Mouse (Mus musculus) kidney, adult 18-20 months (tissue): ENCODE results near the gene Pprc1.

Experiments
- DNase-seq: peaks from one replicate; pipeline ENCODE4 v3.0.0; 2021

Gene Pprc1

GRCm38 (mm10) chr19:46044271-46044992 is at the start of gene Pprc1:
TSS of gene Pprc1 (plus strand) at chr19:46044886.
- DNase-seq, result peak; percentile 48

DNA sequence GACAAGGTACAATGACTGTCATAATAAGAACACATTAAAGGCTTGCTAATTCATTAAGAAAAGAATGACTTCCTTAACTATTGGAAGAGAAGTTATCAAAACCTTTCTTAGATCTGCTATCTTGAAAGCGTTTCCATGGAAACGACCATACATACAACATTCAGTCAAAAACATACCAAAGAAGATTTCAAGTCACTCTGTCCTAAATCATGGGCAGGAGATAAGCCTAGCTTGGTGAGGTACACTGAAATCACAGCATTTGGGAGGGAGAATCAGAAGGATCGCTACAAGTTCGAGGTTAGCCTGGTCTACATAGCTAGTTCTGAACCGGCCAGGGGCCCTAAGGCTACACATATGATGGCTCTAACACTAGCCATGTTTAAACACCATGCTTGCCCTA is 47.3 kb upstream of the Pprc1 start:
- DNase-seq, result no peak

DNA sequence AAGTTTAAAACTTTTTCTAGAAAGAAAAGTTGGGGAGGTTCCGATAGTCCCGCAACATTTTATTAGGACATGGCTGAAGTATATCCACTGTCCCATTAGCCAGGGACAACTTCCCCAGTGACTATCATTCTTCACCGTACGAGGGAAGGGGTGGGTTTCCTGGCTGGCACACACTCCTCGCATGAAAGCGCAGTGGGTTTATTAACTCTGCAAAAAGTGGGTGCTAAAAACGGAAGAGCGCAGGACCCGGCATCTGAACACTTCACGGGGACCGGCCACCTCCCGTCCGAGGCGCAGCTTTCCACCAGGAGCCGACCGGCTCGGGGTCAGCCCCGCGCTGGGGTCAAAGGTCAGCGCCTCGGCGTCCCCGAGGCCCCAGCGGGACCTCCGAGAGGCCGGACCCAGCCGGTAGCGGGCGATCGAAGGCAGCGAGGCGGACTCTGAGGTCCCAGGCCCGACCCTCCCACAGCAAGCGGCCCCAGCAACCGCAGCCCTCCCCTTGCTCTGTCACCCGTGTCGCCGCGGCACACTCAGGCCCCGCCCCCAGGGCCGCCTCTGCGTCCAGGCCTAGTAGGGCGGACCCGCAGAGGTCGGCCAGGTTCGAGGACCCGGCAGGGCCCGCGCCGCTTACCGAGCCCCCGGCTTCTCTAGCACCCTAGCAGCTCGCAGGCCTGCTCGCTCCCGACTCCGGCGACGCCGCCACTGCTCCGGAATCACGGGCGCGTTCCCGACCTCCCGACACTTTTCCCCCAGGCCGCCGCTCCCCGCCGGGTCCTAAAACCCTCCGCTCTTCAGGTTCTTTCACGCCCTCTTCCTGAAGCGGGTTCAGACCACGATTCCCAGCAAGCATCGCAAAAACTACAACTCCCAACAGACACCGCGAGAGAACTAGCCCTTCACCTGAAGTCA is 46.6 kb upstream of the Pprc1 start, which contains the start of gene Armh3:
Gene Armh3, minus strand, starts transcription at position 704 of the 909 bp plus-strand sequence.
- DNase-seq, result peak; percentile 96

- DNase-seq, result no peak
Observed at GRCm38 (mm10) chr19:45998694-45999217, 45.9 kb upstream of the Pprc1 start.

DNA sequence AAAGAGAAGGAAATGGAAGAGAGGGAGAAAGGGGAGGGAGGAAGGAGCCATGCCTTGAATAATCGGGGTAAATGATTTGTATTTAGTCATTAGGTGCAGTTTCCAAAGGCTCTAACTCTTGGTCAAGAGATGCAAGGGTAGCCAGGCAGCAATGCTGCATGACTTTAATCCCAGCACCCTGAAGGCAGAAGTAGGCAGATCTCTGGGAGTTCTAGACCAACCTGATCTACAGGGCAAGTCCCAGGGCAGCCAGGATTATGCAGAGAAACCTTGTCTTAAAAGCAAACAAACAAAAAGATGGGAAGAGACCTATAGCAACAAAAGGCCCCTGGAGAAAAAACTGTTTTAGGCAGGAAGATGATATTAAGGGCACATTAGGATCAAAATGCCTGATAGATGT is 45.3 kb upstream of the Pprc1 start:
- DNase-seq, result no peak

GRCm38 (mm10) chr19:46002279-46002678 is 42.4 kb upstream of the Pprc1 start:
- no peak for DNase-seq

DNA sequence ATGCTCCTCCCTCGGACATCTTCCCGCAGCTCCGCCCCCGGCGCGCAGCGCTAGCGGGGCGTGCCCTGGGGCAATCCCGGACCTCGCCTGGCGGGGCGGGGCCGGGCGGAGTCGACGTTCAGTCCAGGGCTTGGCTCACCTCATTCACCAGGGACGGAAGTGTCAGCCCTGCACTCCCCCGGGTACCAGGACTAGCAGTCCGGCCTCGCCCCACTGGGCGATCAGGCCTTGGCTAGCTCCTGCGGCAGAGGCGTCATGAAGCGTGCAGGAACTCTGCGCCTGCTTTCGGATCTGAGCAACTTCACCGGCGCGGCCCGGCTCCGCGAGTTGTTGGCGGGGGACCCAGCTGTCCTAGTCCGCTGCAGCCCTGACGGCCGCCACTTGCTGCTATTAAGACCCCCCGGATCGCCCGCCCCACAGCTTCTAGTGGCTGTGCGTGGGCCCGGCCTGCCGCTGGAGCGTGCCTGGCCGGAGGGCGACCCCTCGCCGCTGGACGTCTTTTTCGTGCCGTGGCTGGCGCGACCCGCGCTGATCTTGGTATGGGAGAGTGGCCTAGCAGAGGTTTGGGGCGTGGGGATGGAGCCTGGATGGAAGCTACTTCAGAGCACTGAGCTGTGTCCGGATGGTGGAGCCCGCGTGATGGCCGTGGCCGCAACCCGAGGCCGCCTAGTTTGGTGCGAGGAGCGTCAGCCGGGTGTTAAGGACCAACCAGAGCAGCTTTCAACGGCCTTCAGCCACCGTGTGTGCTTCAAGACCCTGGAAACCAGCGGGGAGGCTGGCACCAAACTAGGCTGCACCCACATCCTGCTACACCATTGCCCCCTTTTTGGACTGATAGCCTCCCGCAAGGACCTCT is 41.1 kb upstream of the Pprc1 start, which contains the start of gene Hps6:
Gene Hps6, plus strand, starts transcription at position 138 of the 856 bp plus-strand sequence.
- peak; percentile 92 for DNase-seq

DNA sequence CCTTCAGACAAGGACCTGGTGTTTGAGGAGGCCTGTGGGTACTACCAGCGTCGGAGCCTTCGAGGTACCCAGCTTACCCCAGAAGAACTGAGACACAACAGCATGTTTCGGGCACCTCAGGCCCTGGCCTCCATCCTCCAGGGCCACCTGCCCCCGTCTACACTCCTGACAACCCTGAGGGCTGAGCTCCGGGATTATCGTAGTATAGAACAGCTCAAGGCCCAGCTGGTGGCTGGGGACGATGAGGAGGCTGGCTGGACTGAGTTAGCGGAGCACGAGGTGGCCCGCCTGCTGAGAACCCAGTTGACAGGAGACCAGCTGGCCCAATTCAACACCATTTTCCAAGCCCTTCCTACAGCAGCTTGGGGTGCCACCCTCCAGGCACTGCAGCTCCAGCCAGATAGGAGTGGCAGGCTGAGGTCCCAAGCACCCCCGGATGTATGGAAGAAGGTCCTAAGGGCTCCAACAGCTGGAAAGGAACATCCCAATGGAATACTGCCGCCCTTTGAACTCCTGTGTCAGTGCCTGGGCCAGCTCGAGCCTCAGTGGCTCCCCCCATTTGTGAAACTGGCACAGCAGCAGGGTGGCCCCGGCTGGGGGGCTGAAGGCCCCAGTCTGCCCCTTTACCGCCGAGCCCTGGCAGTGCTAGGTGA is 39.7 kb upstream of the Pprc1 start:
- no peak for DNase-seq

- DNase-seq, result no peak
Observed at GRCm38 (mm10) chr19:46005680-46006079, 39.0 kb upstream of the Pprc1 start.

GRCm38 (mm10) chr19:46014572-46015178 is 30.0 kb upstream of the Pprc1 start:
- peak; percentile 95 for DNase-seq

DNA sequence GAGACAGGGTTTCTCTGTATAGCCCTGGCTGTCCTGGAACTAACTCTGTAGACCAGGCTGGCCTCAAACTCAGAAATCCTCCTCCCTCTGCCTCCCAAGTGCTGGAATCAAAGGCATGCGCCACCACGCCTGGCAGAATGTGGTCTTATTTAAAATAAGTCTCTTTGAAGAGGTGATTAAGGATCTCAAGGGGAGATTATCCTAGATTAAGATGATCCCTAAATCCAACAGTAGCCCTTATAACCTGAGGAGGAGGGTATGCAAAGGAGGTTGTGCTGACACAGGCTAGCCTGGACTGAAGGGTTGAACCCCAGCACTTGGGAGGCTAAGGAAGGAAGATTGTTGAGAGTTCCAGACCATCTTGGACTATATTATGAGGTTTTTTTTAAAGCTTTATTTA is 28.7 kb upstream of the Pprc1 start:
- DNase-seq, result no peak

DNA sequence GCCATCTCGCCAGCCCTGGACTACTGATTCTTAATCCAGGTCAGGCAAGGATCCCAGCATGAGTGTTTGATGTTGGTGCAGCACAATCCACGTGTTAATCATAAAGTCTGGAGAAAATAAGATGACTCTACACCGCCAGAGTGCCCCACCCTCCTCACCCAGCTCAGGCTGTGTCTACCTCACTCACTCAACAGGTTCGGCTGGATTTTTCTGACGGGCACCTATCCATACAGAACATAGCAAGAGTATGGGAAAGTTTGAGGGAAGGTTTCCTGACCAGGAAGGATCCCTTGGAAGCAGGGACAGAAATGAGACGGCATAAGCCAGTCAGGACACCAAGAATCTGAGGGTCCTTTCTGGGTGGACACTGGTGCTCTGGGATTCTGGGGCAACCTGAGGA is 19.7 kb upstream of the Pprc1 start:
- DNase-seq, result no peak

GRCm38 (mm10) chr19:46026567-46026966 is 18.1 kb upstream of the Pprc1 start:
- no peak for DNase-seq

- no peak for DNase-seq
Observed at GRCm38 (mm10) chr19:46028747-46029320, 15.9 kb upstream of the Pprc1 start.

DNA sequence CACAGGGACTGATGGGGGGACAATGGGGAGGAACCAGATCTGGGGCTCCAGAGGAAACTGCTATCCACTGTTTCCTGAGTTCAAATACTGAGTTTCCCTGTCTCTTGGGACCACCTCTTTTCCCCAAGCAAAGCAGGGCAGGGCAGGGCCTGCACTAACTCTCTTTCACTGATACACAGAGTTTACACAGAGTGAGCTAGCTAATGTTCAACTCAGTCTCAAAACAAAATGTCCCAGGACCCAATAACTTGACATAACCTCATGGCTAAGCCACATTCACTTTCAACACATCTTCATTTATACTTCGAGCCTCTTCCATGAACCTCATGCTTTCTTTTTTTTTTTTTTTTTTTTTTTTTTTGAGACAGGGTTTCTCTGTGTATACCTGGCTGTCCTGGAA is 15.0 kb upstream of the Pprc1 start:
- no peak for DNase-seq

GRCm38 (mm10) chr19:46030196-46030983 is 14.3 kb upstream of the Pprc1 start:
- DNase-seq, result no peak

- DNase-seq, result no peak
Observed at GRCm38 (mm10) chr19:46031689-46032432, 12.8 kb upstream of the Pprc1 start.

DNA sequence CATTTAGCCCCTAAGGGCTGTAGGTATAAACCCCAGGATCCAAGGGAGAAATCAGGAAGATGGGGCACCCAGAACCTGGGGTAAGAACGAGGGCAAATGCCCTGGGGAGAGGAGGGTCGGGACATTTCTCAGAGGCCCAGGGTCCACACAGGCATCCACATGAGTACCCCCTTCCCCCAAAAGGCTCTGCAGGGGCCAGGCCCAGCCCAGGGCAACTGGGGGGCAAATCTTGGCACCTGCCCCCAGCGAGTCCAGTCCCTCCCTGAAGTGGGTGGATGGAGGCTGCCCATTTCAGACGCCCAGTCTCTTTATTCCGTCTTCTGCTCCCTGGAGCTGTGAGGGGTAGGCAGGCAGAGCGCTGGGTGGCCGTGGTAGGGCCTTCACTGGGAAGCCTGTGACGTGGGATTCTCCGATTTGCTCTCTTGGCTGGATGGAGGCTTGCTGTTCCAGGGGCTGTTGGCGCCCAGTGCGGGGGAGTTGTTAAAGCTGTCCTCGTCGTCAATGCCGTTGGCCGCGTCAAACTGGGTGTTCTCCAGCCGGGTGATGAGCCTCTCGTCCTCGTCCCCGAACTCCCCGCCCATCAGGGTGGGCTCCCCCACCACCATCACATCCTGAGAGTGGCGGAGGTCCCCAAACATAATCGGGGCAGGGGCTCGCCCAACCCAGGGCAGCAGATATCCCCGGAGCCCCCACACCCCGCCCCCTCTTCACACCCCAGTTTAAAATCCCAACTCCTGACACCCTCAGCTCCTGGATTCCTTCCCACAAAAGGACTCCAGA is 11.8 kb upstream of the Pprc1 start:
- no peak for DNase-seq

DNA sequence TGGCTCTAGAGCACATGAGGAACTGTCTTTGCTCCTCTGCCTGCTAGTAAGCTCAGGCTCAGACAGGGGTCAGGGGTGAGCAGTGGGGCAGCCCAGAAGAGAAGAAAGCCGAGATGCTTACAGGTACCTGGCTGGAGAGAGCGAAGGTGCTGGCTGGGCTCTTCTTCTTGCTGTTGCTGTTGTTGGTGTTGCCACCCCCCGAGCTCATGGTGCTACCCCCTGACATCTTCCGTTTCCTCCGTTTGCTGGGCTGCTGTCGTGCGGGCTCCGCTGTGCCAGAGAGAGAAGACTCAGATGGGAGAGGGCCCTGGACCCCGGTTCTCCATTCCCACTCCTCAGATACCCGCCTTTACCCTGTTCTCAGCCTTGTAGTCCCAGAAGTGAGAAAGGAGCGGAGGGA is 10.8 kb upstream of the Pprc1 start:
- no peak for DNase-seq
